Mouse (Mus musculus) bone marrow macrophage, adult 2 months (primary cell): ENCODE results near the gene Selenbp2. TPM values are rescaled to one million over a fixed set of nuclear protein-coding genes. Genes with fewer than 3 reads are reported as not detected.
"Not testable (repeated sequence)": the region's sequence is repeated elsewhere in the genome, so short reads cannot be mapped to it uniquely, and the experiment has no call there.

ENCODE experiments used
- H3K27ac ChIP-seq: 2 replicates; pipeline ENCODE4 v1.5.1; 2012; ENCODE audit warnings: low read depth, low read length; ENCODE audit not compliant: insufficient read depth
- H3K4me1 ChIP-seq: 2 replicates; pipeline ENCODE4 v1.6.1; 2012; ENCODE audit warnings: low read length; ENCODE audit not compliant: control insufficient read depth, insufficient read depth
- H3K4me3 ChIP-seq: 2 replicates; pipeline ENCODE4 v1.5.1; 2012; ENCODE audit warnings: mild to moderate bottlenecking, low read length, moderate library complexity; ENCODE audit not compliant: insufficient read depth
- CTCF ChIP-seq: IDR thresholded peaks from 2 replicates; pipeline ENCODE4 v1.5.1; 2012; ENCODE audit warnings: low read depth, mild to moderate bottlenecking, low read length, moderate library complexity
- POLR2A ChIP-seq: IDR thresholded peaks from 2 replicates; pipeline ENCODE4 v1.6.1; 2012; ENCODE audit warnings: mild to moderate bottlenecking, low read depth, low read length, borderline replicate concordance
- polyA plus RNA-seq: library from polyadenylated mRNA; stranded (reverse); fragments of >200 nt; gene quantifications from 2 replicates; pipeline ENCODE4 v1.2.4, GENCODE M21; 2012; ENCODE audit not compliant: missing spikeins, insufficient read depth, insufficient read length

The Selenbp2 gene
- polyA plus RNA-seq, 1 experiment, result not detected

DNA sequence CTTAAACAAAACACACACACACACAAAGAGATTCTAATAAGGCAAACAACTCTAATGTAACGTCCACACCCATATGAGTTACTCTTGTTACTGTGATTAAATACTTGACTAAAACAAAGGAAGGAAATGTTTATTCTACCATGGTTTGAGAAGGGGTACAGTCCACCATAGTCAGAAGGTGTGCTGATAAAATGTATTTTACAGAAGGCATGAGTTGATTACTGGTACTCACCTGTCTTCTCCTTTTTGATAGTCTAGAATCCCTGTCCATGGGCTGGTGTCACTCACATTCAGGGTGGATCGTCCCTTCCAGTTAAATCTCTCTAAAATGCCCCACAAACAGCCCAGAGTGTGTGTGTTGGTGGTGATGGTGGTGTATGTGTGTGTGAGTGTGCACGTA lies 9.5 kb downstream of the Selenbp2 start:
- no peak overlapping the region for H3K27ac ChIP-seq
- no peak for TF ChIP-seq CTCF
- TF ChIP-seq POLR2A, result no peak
- H3K4me3 ChIP-seq, result no peak overlapping the region
- no peaks in the 10 kb centered on the region; the same call in 1 of the 2 replicates for H3K4me1 ChIP-seq

DNA sequence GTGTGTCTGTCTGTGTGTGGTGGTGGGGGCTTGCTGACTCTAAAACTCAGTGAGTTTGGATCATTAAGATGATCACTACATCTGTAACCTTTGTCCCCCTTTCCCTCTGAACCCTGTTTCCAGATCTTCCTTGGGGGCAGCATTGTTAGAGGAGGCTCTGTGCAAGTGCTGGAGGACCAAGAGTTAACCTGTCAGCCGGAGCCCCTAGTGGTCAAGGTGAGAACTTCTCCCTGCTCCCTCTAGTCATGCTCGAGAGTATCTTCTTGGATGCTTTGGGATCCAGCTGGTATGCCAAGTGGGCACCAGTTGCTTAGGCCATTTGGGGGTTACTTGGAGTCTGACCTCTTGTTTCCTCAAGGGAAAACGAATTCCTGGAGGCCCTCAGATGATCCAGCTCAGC lies 10.0 kb downstream of the Selenbp2 start:
- H3K27ac ChIP-seq, H3K4me1 ChIP-seq, H3K4me3 ChIP-seq: not testable (repeated sequence)

DNA sequence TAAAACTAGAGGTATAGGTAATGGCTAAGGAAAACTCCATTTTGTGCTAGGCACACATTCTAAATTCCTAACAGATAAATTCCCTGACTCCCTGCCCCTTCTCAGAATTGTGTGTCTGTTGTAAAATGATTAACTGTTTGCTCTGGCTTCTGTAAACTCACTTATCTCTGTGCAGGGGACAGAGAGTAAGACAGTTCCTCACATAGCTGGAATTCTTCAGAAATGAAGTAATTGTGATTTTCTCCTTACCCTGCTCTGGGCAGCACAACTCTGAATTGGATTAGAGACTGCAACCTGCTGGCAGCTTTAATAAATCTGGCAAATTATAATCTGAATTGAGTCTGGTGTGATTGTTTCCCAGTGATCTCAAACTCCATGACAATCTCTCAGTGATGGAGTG lies 17.2 kb downstream of the Selenbp2 start:
- not testable (repeated sequence) for H3K4me1 ChIP-seq

DNA sequence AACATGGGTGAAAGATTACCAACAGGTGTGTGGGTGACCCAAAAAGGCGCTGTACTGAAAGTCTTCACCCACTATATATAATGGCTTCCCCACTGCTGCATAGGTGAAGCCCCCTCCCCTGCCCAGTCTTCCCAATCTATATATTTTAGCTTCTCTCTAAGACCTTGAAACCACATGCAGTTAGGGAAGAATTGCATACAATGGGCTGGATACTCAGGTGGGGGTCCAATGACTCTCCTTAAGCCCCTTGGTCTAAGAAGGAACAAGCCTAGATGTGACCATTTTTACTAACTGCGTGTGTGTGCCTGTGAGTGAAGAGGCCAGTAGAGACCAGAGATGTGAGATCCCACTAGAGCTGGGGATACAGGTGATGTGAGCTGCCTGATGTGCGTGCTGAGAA lies 20.1 kb downstream of the Selenbp2 start:
- not testable (repeated sequence) for H3K4me1 ChIP-seq, H3K27ac ChIP-seq, H3K4me3 ChIP-seq

More for the DNA sequence above, 17.2 kb downstream of the Selenbp2 start:
- not testable (repeated sequence) for H3K27ac ChIP-seq, H3K4me3 ChIP-seq

DNA sequence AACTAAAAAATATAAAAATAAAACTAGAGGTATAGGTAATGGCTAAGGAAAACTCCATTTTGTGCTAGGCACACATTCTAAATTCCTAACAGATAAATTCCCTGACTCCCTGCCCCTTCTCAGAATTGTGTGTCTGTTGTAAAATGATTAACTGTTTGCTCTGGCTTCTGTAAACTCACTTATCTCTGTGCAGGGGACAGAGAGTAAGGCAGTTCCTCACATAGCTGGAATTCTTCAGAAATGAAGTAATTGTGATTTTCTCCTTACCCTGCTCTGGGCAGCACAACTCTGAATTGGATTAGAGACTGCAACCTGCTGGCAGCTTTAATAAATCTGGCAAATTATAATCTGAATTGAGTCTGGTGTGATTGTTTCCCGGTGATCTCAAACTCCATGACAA lies 24.9 kb downstream of the Selenbp2 start:
- H3K4me1 ChIP-seq, H3K4me3 ChIP-seq, H3K27ac ChIP-seq: not testable (repeated sequence)

DNA sequence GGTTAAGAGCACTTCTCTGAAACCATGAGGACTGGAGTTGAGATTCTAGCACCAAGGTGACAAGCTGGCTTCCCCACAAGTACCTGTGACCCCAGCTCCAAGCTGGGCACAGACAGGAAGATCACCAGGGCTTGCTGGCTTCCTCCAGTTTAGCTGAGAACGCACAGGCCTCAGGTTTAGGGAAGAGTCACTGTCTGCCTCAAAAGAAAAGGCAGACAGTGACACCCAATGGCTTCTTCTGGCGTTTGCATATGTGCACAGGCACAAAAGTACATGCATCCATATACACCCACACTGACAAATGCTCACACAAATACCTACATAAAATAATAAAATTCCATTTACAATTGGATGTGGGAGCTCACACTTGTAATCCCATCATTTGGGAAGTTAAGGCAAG lies 30.3 kb downstream of the Selenbp2 start:
- H3K4me1 ChIP-seq, H3K27ac ChIP-seq, H3K4me3 ChIP-seq: not testable (repeated sequence)

DNA sequence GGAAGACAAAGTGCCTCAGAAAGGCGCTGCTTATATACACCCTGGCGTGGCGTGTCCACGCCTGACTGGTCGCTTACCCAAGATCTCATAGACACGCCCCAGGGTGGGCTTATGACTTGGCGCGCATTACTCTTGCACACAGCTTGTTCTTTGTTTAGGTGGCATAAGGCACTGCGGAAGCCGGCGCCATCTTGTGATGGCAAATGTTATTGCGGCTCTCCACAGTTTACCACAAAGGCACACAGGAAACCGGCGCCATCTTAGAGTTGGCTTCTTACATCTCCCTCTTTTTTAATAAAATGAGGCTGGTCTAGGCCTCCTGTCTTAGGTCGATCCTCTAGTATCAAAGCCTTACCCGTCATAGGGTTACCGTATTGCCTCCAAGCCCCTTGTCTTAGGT lies 52.3 kb downstream of the Selenbp2 start:
- TF ChIP-seq POLR2A (no peak), CTCF (no peak)
- Histone ChIP-seq H3K27ac (no peak overlapping the region), H3K4me1 (no peaks in the 10 kb centered on the region), H3K4me3 (no peak overlapping the region)

Other genes with a start within 250 kb of the Selenbp2 start
- 2.1 TPM in 1 of 2 replicates, not detected in the other for gene Oaz3, start 249.6 kb upstream of the Selenbp2 start, polyA plus RNA-seq
- gene Celf3, start 215.3 kb upstream of the Selenbp2 start, polyA plus RNA-seq, result 0.59 TPM in 1 of 2 replicates, not detected in the other
- gene Riiad1, start 213.2 kb upstream of the Selenbp2 start, polyA plus RNA-seq, result 9.0 and 9.5 TPM in 2 replicates
- 52.4 and 56.8 TPM in 2 replicates for gene Snx27, start 110.8 kb upstream of the Selenbp2 start, polyA plus RNA-seq
- not detected in 2 replicates for gene Gm10972, start 50.4 kb upstream of the Selenbp2 start, polyA plus RNA-seq
- gene Tuft1, start 34.7 kb upstream of the Selenbp2 start, polyA plus RNA-seq, result 6.2 and 6.7 TPM in 2 replicates
- gene Cgn, start 92.9 kb downstream of the Selenbp2 start, polyA plus RNA-seq, result 0.19 TPM in 1 of 2 replicates, not detected in the other
- gene Pogz, start 144.0 kb downstream of the Selenbp2 start, polyA plus RNA-seq, result 20.7 and 28.6 TPM in 2 replicates
- gene Psmb4, start 193.4 kb downstream of the Selenbp2 start, polyA plus RNA-seq, result 281 and 392 TPM in 2 replicates
- 32.8 and 35.0 TPM in 2 replicates for gene Selenbp1, start 239.5 kb downstream of the Selenbp2 start, polyA plus RNA-seq